Mouse (Mus musculus) left cerebral cortex, postnatal 36 days (tissue): Measurements from ENCODE around the gene Caln1. TPM values are rescaled to one million over a fixed set of nuclear protein-coding genes. Genes with fewer than 3 reads are reported as not detected.

Experiments used
- DNase-seq, 2 experiments: peaks; one replicate each; pipeline ENCODE4 v3.0.0; 2021 to 2022; ENCODE audit warnings: low spot score in 2 of 2, mixed read lengths in 1 of 2
- intact Hi-C: fragments of 180-260 bp; cut with DNase I; formaldehyde crosslinking; loops from one replicate; pipeline ENCODE4 v1.15.1; 2025
- total RNA-seq, 2 experiments: library from RNA; stranded (reverse); gene quantifications; 2 replicates each; pipeline ENCODE4 v1.2.3; 2021

Gene Caln1
- 100 to 1,000 TPM; 130 to 138 TPM for total RNA-seq

DNA sequence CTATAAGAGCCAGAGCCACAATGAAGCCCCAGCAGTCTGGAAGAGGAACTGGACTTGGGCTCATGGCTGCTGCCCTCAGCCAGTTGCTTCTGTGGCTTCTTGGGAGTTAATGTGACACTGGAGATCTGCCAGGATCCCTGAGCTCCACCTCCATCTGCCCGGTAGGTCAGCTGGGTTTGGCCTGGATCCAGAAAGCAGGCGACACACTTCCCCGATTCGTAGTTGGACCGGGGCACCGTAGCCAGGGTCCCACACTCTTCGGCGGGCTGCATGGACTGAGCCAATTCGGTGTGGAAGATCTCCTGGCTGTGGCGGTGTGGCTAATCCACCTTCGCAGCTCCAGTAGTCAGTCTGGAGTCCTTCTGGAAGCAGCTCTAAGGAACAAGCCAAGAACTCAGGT lies at the start of gene Caln1:
Gene Caln1 (plus strand): TSS at position 219 of the 400 bp plus-strand sequence.
- DNase-seq, result no peak
- intact Hi-C loops, result no loop called here

DNA sequence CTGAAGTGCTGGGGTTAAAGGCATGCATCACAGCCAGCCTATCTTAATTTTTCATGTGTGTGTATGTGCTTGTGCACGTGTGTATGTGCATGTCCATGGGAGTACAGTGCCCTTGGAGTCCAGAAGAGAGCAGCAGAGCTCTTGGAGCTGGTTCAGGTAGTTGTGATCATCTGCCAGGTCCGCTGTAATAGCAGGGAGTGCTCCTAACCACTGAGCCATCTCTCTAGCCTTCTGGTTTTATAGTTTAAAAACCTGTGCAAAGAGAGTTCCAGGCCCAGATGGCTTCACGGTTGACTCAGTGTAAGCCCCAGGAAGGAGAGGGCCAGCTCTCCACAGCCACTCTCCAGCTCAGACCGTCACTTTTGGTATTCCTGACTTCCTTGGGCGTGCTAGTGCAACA lies 49.5 kb upstream of the Caln1 start:
- DNase-seq, result no peak
- intact Hi-C loops, result loop anchor here (2.0 kb wide), 1 partner anchor 533 kb away; no protein-coding TSS in a partner anchor

DNA sequence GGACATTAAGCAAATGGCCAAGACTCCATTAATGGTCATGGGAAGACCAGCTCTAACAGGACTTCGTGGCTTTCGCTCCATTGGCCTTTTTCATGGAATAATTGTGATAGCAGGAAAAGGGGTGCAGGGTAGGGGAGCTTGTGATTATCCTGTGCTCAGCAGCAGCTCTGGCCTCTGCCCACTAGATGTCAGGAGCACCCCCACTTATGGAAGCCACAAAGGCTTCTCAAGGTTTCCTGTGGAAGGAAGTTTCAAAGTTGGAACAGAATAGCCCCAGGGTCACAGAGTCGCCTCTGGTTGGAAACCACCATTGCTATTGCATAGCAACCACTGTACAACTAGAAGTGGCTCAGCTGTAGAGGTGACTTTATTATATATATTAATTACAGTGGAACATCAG lies 48.8 kb upstream of the Caln1 start:
- intact Hi-C loops, result loop anchor here (2.0 kb wide), 1 partner anchor 532 kb away; no protein-coding TSS in a partner anchor

DNA sequence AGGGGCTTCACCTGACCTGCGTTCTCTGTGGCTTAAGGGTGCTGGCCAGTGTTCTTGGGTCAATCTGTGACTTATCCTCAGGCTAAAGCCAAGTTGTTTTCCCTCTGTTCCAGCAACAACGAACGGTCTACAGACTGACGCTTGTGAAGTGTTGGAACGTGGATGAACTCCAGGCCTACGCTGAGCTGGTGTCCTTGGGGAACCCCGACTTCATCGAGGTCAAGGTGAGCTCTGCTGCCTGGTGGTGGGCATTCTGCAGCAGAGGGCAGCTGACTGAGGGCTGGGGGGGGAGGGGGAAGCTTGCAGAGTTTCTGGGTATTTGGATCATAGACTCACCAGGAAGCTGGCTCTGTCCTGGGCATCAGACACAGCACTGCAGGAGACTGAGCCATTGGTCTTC lies 43.8 kb upstream of the Caln1 start:
- no peak for DNase-seq
- intact Hi-C loops, result no loop called here

More for the DNA sequence above, 48.8 kb upstream of the Caln1 start:
- DNase-seq, result peak in 1 of 2 experiments; percentile 7

DNA sequence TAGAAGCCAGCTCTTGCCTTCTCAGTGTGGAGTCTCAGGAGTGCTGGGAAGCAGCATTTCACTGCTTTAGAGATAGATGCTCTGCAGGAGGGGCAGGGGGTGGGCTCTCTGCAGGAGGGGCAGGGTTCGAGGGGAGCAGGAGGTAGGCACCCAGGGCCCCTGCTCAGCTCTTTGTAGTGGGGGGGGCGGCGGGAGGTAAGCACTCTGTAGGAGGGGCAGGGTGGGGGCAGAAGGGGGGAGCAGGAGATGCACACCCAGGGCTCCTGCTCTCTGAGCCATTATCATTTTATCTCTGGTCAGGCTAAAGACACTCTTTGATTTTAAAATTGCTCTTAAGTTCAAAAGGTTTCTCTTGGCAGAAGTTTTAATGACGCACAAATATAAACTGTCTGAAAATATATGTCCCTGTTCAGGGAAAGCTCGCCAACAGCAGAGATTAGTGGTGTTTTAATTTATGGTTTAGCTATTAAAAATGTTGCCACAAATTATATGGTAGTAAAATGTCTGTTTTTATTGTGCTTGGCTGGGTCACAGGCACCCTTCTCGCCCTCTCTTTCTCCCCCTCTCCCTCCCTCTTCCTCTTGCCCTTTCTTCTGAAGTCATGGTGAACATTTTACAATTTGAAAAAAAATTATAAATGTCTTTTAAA lies 41.5 kb upstream of the Caln1 start:
- DNase-seq, result no peak
- intact Hi-C loops, result no loop called here

DNA sequence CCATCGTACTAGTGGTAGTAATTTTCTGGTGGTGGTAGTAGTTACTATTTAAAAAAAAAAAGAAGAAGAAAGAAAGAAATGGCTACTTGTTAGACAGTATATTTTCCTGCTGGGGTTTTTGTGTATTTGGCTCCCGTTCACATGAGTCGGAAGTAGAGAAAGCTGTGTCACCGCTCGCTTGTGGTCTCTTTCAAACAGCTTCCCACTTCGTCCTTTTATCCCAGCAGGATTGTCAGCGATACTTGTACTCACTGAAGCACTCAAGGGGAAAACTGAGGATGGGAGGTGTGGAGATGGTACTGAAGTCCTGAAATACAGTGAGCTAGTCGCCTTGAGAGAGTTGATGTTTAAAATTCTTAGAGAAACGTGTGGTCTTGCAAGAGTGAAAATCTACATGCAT lies 40.9 kb upstream of the Caln1 start:
- DNase-seq, result no peak
- intact Hi-C loops, result no loop called here

DNA sequence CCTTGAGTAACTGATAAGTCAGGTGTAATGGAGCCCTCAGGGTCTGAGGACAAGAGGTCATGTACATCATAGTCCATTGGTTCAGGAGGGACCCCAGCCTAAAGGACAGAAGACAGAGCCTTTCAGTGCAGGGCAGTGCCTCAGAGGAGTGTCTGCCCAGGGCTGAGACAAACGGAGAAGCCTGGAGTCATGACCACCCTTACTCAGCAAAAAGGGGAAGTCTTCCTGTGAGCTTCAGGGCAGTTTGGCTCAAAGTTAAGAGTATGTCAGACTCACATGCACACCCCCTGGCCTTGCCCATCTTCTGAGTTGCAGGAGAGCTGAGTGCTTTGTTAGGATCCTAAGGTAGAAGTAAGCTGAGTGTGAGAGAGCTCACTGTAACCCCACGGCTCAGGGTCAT lies 39.4 kb upstream of the Caln1 start:
- no peak for DNase-seq
- intact Hi-C loops, result no loop called here

DNA sequence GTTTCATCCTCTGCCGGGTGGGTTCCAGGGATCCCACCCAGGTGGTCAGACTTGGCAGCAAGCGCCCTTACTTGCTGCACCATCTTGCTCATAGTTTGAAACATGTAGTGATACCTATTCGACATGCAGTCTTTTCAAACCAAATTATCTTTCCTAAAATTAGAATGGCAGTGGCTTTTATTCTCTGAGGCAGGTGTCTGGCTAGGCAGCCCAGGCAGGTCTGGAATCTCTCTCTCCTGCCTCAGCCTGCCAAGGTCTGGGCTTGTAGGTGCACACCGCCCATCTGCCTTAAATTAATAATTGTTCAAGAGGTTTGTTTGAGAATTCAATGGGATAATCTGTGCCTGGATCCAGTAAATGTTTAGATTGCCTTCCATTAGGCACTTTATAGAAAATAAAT lies 38.5 kb upstream of the Caln1 start:
- intact Hi-C loops, result no loop called here
- DNase-seq, result no peak

DNA sequence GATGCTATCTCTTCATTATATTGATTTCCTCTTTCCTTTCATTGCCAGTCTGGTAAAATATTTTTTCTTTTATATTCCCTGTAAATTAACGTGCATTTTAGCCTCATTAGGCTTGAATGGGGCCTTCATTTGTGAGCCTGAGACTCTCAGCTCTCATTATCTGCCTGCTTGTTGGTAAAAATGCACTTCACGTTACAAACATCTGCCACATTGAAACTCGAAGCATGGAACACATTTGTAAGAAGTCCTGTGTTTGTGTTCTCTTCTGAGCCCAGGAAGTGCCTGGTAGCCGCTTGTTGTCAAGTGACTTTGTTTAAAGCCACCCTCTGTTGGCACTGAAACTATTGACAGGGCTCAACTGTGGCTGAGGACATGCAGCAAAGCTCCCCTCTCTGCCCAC lies 38.0 kb upstream of the Caln1 start:
- DNase-seq, result no peak
- intact Hi-C loops, result no loop called here

DNA sequence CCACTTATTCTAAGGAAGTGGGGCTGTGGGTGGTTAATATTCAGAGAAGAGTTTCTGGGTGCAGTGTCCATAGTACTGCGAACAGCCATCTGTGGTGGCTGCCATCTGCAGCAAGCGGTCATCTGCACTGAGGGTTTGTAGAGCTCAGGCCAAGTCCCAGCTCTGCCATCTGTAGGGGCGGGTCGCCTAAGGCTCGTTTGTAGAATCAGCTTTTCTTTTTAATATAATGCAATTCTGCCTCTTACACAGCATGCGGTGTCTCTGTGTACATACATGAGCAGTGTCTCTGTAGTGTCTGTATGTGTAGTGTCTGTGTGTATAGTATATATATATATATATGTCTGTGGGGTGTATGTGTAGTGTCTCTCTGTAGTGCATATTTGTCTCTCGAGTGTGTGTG lies 35.7 kb upstream of the Caln1 start:
- intact Hi-C loops, result no loop called here
- DNase-seq, result no peak

DNA sequence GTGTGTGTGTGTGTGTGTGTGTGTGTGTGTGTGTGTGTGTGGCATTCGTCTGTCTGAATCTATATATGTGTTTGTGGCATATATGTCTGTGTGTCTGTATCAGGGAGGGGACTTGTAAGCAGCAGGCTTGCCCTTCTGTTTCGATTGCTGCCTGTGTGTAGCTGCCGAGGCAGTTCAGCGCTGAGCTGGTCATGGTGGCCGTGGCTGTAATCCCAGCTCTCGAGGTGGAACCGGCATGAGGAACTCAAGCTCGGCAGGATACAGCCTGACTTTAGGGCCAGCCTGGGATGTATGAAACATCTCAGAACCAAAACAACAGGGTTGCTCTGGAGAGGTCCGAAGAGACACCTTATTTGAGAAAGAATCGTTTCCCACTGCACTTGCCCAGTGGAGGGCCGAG lies 35.3 kb upstream of the Caln1 start:
- no peak for DNase-seq
- intact Hi-C loops, result no loop called here

DNA sequence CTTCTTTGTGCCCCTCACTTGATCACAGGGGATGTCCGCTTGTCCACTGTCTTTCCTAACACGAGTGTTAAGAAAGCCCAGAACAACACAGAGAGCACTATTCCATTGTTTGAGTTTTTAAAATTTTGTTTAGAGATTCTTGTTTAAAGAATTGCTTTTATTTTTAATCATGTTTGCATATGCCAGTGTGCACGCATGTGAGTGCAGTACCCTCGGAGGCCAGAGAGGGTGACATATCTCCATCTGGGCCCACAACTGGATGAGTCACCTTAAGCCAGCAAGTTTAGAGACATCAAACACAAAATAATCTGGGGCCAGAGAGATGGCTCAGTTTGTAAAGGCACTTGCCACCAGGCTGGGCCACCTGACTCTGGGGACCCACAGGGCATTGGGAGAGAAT lies 33.8 kb upstream of the Caln1 start:
- no peak for DNase-seq
- intact Hi-C loops, result no loop called here

DNA sequence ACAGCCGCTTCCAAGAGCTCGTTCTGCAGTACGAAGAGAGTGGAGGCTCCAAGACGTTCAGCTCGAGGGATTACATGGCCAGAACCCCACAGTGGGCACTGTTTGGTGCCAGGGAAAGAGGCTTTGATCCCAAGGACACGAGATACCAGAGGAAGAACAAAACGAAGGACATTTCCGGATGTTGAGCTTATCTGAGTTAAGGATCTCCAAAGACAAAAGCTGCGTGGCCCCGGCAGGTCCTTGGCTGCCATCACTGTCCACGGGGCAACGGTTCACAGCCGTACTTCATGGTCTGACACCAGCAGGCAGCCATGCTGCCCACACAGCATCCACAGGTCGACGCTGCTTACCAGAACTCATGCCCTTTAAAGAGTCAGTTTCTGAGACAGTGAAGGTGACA lies 28.6 kb upstream of the Caln1 start:
- no peak for DNase-seq
- intact Hi-C loops, result no loop called here

DNA sequence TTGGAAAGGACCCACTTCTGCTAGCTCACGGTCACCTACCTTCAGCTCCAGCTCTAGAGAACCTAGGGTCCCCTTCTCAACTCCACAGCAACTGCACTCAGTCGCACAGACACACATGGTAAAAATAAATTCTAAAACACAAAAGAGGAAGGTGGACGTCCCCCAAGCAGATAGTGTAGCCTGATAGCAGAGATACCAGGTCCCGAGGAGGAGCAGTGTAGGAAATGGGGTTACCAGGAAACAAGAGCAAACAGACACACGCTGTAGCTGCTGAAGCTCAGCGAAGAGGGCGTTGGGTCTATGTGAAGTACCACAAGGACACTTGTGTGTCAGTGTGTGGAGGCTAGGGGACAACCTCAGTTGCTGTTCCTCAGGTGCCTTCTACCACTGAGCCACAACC lies 24.3 kb upstream of the Caln1 start:
- DNase-seq, result no peak
- intact Hi-C loops, result no loop called here

DNA sequence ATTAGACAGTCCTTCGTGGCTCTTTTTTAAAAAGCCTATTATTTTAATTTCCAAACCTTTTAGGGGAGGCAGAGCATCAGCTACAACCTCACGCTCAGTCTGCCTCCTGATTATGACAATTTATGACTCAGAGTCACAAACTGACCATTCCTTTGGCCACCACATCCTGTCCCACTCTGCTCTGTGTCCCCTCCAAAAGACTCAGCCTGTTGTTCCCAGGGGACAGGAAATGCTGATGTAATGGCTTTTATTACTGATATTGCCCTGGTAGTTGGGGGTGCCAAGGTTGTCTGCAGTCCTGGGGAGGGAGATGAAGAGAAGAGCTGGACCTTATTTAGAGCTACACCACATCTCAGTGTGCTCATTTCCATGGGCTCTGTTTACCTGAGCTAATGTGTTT lies 23.4 kb upstream of the Caln1 start:
- intact Hi-C loops, result no loop called here
- DNase-seq, result no peak

DNA sequence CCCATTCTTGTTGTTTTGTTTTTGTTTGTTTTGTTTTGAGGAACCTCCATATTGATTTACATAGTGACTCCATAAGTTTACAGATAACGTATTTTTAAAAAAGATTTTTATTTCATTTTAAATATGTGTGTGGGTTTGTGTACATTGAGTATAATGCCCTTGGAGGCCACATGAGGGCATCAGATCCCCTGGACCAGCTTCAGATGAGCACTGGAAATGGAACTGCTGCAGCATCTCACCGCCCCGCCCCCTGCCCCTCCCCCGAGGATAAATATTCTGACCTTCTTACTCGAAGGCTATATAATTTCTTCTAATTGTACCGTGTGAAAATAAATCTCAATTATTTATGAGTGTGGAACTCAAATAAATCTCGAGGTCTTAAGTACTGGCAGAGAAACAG lies 14.0 kb upstream of the Caln1 start:
- intact Hi-C loops, result no loop called here
- no peak for DNase-seq

DNA sequence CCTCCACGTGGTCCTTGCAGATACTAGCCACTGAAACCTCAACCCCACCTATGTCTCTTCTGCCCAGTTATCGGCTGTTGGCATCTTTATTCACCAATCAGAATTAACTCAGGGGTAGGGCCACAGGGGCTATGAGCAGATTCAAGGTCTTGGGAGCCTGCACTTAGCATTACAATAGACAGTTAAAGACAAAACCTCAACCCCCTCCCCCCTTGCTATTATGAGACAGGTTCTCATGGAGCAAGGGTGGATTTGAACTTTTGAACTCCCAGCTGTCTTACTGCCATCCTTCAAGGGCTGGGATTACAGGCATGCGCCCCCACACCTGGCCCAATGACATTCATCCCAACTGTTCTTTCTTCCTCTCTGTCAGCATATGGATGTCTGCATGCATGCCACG lies 6.1 kb upstream of the Caln1 start:
- no peak for DNase-seq

DNA sequence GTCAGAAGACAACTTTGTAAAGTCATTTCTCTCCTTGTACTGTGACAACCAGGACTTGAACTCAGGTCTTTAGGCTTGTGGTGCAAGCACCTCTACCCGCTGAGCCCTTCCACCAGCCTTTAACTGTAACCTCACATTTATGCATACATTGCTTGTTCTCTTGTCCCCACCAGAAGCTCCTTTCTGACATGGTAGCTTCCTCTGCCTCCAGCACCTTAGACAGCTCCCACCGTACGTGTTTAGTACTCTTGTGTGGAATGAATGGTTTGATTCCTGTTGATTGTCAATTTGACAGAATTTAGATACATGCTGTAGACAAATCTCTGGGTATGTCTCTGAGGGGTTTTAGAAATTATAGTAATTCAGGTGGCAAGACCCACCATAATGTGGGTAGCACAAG lies 5.5 kb upstream of the Caln1 start:
- intact Hi-C loops, result no loop called here
- DNase-seq, result no peak

More for the DNA sequence above, 6.1 kb upstream of the Caln1 start:
- intact Hi-C loops, result no loop called here

DNA sequence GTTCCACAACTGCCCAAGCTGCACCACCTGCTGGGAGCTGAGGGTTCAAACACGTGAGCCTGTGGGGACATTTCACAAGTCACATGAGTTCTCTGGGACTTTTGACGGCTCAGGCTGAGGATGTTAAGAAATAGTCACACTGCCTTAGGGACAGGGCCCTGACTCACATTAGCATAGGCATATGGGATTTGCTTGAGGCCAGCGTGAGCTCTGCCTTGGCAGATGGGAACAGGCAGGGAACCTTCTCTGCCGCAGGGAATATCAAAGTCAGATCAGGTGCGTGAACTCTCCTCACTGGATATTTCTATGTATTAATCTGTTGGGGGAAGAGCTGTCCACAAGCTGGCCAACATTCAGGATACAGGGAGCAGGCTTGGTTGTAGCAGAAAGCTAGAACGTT lies 1.0 kb upstream of the Caln1 start:
- intact Hi-C loops, result no loop called here

DNA sequence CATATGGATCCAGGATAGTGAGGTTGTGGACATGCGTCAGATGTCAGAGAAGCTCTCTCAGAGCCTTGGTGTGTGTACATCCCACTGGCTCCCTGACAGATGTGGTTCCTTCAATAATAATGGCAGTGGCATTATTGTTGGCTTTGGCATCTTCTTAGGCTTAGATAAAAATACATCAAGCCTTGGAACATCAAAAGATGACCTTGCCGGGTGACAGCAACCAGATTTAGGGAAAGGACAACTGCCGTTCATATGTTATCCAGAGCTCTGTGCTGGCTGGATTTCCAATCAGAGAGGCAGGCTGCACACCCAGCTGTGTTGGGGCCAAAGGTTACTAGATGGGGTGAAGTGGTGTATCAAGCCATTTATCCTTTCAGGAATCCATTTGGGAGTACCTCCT lies 6.2 kb downstream of the Caln1 start:
- intact Hi-C loops, result no loop called here
- no peak for DNase-seq

More for the DNA sequence above, 1.0 kb upstream of the Caln1 start:
- DNase-seq, result no peak

DNA sequence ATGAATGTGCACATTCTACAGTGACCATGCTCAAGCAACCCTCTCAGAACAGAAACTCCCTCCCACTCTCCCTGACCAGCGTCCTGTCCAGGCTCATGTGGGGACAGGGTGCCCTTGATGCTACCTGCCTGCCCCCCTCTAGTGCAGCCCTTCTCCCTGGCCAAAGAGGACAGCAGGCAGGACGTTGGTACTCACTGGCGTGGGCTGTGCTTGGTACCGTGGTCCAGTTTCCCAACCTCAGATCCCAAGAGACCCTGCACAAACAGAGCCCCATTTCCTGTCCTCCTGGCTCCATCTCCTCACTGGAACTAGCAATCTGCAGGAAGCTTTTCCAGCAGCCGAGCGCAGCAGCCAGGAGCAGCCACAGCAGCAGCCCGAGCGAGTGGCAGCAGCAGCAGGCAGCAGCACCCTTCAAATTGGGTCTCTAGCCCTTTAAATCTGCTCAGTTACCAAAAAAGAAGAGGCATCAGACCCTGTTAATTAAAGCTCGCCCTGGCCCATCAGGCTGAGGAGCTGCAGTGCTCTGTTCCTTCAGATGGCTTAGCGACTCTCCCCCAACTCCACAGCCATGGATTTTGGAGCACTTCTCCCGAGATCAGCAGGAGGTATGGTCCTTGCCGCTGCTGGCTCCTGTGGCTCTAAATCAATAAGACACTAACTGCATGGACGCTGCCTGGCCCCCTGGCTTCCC lies 15.1 kb downstream of the Caln1 start, which contains the start of gene A330070K13Rik:
Gene A330070K13Rik (minus strand): TSS at position 410 of the 691 bp plus-strand sequence.
- intact Hi-C loops, result no loop called here
- peak; percentile 24 to 26 for DNase-seq
